Mouse (Mus musculus): ENCODE measurements around the gene Dnaic1. TPM values are rescaled to one million over a fixed set of nuclear protein-coding genes. Genes with fewer than 3 reads are reported as not detected.
"Not testable (repeated sequence)": the region's sequence is repeated elsewhere in the genome, so short reads cannot be mapped to it uniquely, and the experiment has no call there.

Gene Dnaic1
- total and polyA plus RNA-seq, 3 experiments, result not detected

GRCm38 (mm10) chr4:41685882-41686492 lies 116.4 kb downstream of the Dnaic1 start:
- H3K4me1 ChIP-seq (ENCODE audit: insufficient read depth, low read depth, low read length); ATAC-seq (ENCODE audit: extremely low read depth, insufficient number of reproducible peaks, low FRiP score, poor library complexity, severe bottlenecking); H3K4me3 ChIP-seq (ENCODE audit: low read depth, low read length); H3K27me3 ChIP-seq (ENCODE audit: insufficient read depth, low read length); DNase-seq (ENCODE audit: low spot score); H3K36me3 ChIP-seq (replicated peaks); H3K9me3 ChIP-seq (replicated peaks): not testable (repeated sequence)

Other genes starting within 250 kb of the Dnaic1 start
- gene Ubap1, start 220.8 kb upstream of the Dnaic1 start, total RNA-seq (2014; fragmentation: Nextera tagmentation), result 25.1 and 39.2 TPM in 2 replicates
- gene Ubap1, start 220.8 kb upstream of the Dnaic1 start, total RNA-seq (2017), result 27.5 and 30.4 TPM in 2 replicates
- gene Ubap1, start 220.8 kb upstream of the Dnaic1 start, polyA plus RNA-seq (2012), result 18.3 and 19.0 TPM in 2 replicates
- gene Kif24, start 104.9 kb upstream of the Dnaic1 start, total RNA-seq (2014; fragmentation: Nextera tagmentation), result 47.8 and 68.0 TPM in 2 replicates
- 16.8 and 21.6 TPM in 2 replicates for gene Kif24, start 104.9 kb upstream of the Dnaic1 start, total RNA-seq (2017)
- gene Kif24, start 104.9 kb upstream of the Dnaic1 start, polyA plus RNA-seq (2012), result 5.6 and 7.0 TPM in 2 replicates
- gene Nudt2, start 104.6 kb upstream of the Dnaic1 start, total RNA-seq (2014; fragmentation: Nextera tagmentation), result 22.5 and 26.6 TPM in 2 replicates
- 62.3 and 72.7 TPM in 2 replicates for gene Nudt2, start 104.6 kb upstream of the Dnaic1 start, total RNA-seq (2017)
- gene Nudt2, start 104.6 kb upstream of the Dnaic1 start, polyA plus RNA-seq (2012), result 5.9 and 12.4 TPM in 2 replicates
- gene AI464131, start 66.7 kb upstream of the Dnaic1 start, total RNA-seq (2014; fragmentation: Nextera tagmentation), result 4.3 and 4.4 TPM in 2 replicates
- 7.0 and 7.3 TPM in 2 replicates for gene AI464131, start 66.7 kb upstream of the Dnaic1 start, total RNA-seq (2017)
- gene AI464131, start 66.7 kb upstream of the Dnaic1 start, polyA plus RNA-seq (2012), result 2.2 and 3.1 TPM in 2 replicates
- 7.3 and 10.5 TPM in 2 replicates for gene 1110017D15Rik, start 52.4 kb upstream of the Dnaic1 start, total RNA-seq (2014; fragmentation: Nextera tagmentation)
- gene 1110017D15Rik, start 52.4 kb upstream of the Dnaic1 start, total RNA-seq (2017), result 0.22 and 1.7 TPM in 2 replicates
- gene 1110017D15Rik, start 52.4 kb upstream of the Dnaic1 start, polyA plus RNA-seq (2012), result 0.08 TPM in 1 of 2 replicates, not detected in the other
- gene Fam219a, start 237 bp upstream of the Dnaic1 start, total RNA-seq (2014; fragmentation: Nextera tagmentation), result 2.5 and 2.9 TPM in 2 replicates
- gene Fam219a, start 237 bp upstream of the Dnaic1 start, total RNA-seq (2017), result 0.44 and 0.87 TPM in 2 replicates
- gene Fam219a, start 237 bp upstream of the Dnaic1 start, polyA plus RNA-seq (2012), result 2.5 and 2.6 TPM in 2 replicates
- not detected in 2 replicates for gene Enho, start 70.5 kb downstream of the Dnaic1 start, total RNA-seq (2014; fragmentation: Nextera tagmentation)
- gene Enho, start 70.5 kb downstream of the Dnaic1 start, total RNA-seq (2017), result 0.22 TPM in 1 of 2 replicates, not detected in the other
- gene Enho, start 70.5 kb downstream of the Dnaic1 start, polyA plus RNA-seq (2012), result not detected in 2 replicates
- not detected in 2 replicates for gene Cntfr, start 127.3 kb downstream of the Dnaic1 start, total RNA-seq (2014; fragmentation: Nextera tagmentation)
- 0.33 TPM in 1 of 2 replicates, not detected in the other for gene Cntfr, start 127.3 kb downstream of the Dnaic1 start, total RNA-seq (2017)
- 1.7 and 2.2 TPM in 2 replicates for gene Cntfr, start 127.3 kb downstream of the Dnaic1 start, polyA plus RNA-seq (2012)
- 3.4 and 4.0 TPM in 2 replicates for gene Il11ra1, start 130.2 kb downstream of the Dnaic1 start, total RNA-seq (2014; fragmentation: Nextera tagmentation)
- 13.1 and 18.5 TPM in 2 replicates for gene Il11ra1, start 130.2 kb downstream of the Dnaic1 start, total RNA-seq (2017)
- gene Il11ra1, start 130.2 kb downstream of the Dnaic1 start, polyA plus RNA-seq (2012), result 4.6 and 6.7 TPM in 2 replicates
- 6.4 and 26.3 TPM in 2 replicates for gene Rpp25l, start 143.8 kb downstream of the Dnaic1 start, total RNA-seq (2014; fragmentation: Nextera tagmentation)
- gene Rpp25l, start 143.8 kb downstream of the Dnaic1 start, total RNA-seq (2017), result 31.7 and 36.5 TPM in 2 replicates
- gene Rpp25l, start 143.8 kb downstream of the Dnaic1 start, polyA plus RNA-seq (2012), result 77.0 and 82.0 TPM in 2 replicates
- gene Dctn3, start 153.4 kb downstream of the Dnaic1 start, total RNA-seq (2014; fragmentation: Nextera tagmentation), result 95.3 and 110 TPM in 2 replicates
- gene Dctn3, start 153.4 kb downstream of the Dnaic1 start, total RNA-seq (2017), result 133 and 178 TPM in 2 replicates
- gene Dctn3, start 153.4 kb downstream of the Dnaic1 start, polyA plus RNA-seq (2012), result 187 and 274 TPM in 2 replicates
- not detected in 2 replicates for gene Arid3c, start 161.4 kb downstream of the Dnaic1 start, total RNA-seq (2014; fragmentation: Nextera tagmentation)
- 0.12 TPM in 1 of 2 replicates, not detected in the other for gene Arid3c, start 161.4 kb downstream of the Dnaic1 start, total RNA-seq (2017)
- gene Arid3c, start 161.4 kb downstream of the Dnaic1 start, polyA plus RNA-seq (2012), result not detected in 2 replicates
- 43.9 and 58.2 TPM in 2 replicates for gene Galt, start 185.5 kb downstream of the Dnaic1 start, total RNA-seq (2014; fragmentation: Nextera tagmentation)
- 34.2 and 37.7 TPM in 2 replicates for gene Galt, start 185.5 kb downstream of the Dnaic1 start, total RNA-seq (2017)
- 41.0 and 52.4 TPM in 2 replicates for gene Galt, start 185.5 kb downstream of the Dnaic1 start, polyA plus RNA-seq (2012)
- 53.4 and 57.8 TPM in 2 replicates for gene Sigmar1, start 186.4 kb downstream of the Dnaic1 start, total RNA-seq (2014; fragmentation: Nextera tagmentation)
- 36.0 and 39.1 TPM in 2 replicates for gene Sigmar1, start 186.4 kb downstream of the Dnaic1 start, total RNA-seq (2017)
- gene Sigmar1, start 186.4 kb downstream of the Dnaic1 start, polyA plus RNA-seq (2012), result 32.8 and 54.3 TPM in 2 replicates
- gene Ccl27a, start 204.5 kb downstream of the Dnaic1 start, total RNA-seq (2014; fragmentation: Nextera tagmentation), result 2.3 TPM in 1 of 2 replicates, not detected in the other
- gene Ccl27a, start 204.5 kb downstream of the Dnaic1 start, total RNA-seq (2017), result not detected in 2 replicates
- 1.2 TPM in 1 of 2 replicates, not detected in the other for gene Ccl27a, start 204.5 kb downstream of the Dnaic1 start, polyA plus RNA-seq (2012)

Data from G1E (cell line).